ENCODE assay signal across 15 mouse cellular contexts in genomic region chr16:62125779-62126178, GRCm38 (mm10).
"Had no signal": no experiment of that assay in that cellular context is flagged by ENCODE, and none has a peak within 500 bp of the region (broad histone marks: within the 10 kb centered on the region; RNA-seq: fewer than 3 reads in every experiment).

No protein-coding gene starts in this region.

- ATAC-seq: midbrain, embryonic 16.5 days had no signal

- DNase-seq: kidney, postnatal 14 days; kidney, postnatal 4 days; liver, embryonic 13.5 days; lung, adult 2 months; lung, postnatal 14 days; lung, postnatal 4 days; right cerebral cortex, adult 18-20 months; right cerebral cortex, postnatal 14 days; right cerebral cortex, postnatal 4 days; thymus, adult 2 months; thymus, postnatal 14 days; thymus, postnatal 4 days had no signal

- H3K4me2 ChIP-seq: liver, embryonic 13.5 days; midbrain, embryonic 12.5 days had no signal

- H3K27me3 ChIP-seq: liver, embryonic 13.5 days; midbrain, embryonic 12.5 days had no signal

- H3K27ac ChIP-seq: liver, embryonic 13.5 days; midbrain, embryonic 12.5 days; stomach, postnatal 0 days had no signal

- H3K9me3 ChIP-seq: liver, embryonic 13.5 days; midbrain, embryonic 12.5 days had no signal

- H3K4me1 ChIP-seq: liver, embryonic 13.5 days; midbrain, embryonic 12.5 days had no signal

- H3K36me3 ChIP-seq: liver, embryonic 13.5 days; midbrain, embryonic 12.5 days had no signal

- H3K4me3 ChIP-seq: liver, embryonic 13.5 days; midbrain, embryonic 12.5 days had no signal

- H3K9ac ChIP-seq: liver, embryonic 13.5 days; midbrain, embryonic 12.5 days had no signal
